Mouse (Mus musculus) erythroid progenitor cell, adult 5-6 weeks (primary cell): ENCODE results near the gene Szt2. TPM values are rescaled to one million over a fixed set of nuclear protein-coding genes. Genes with fewer than 3 reads are reported as not detected.

Experiments used
- ATAC-seq: replicated peaks from 2 replicates; pipeline ENCODE4 v1.8.0; 2016; ENCODE audit warnings: moderate number of reproducible peaks, mild to moderate bottlenecking, moderate TSS enrichment, inconsistent platforms; ENCODE audit not compliant: poor library complexity, low FRiP score, severe bottlenecking
- total RNA-seq, 2 experiments: library from RNA; stranded (forward) in 1 of 2; stranded (reverse) in 1 of 2; fragments of 150-400 nt in 1 of 2; fragments of 186-747, 209-891 nt in 1 of 2; gene quantifications; 2 replicates each; pipeline versions ENCODE4 v1.2.3 to v1.2.4; 2015 to 2017; ENCODE audit warnings: low replicate concordance in 2 of 2

Gene Szt2
- total RNA-seq, 2 experiments from 2014 or later = 18.2 to 36.9 TPM

GRCm38 (mm10) chr4:118416329-118416728 lies 7.3 kb upstream of the Szt2 start:
- ATAC-seq = no peak

DNA sequence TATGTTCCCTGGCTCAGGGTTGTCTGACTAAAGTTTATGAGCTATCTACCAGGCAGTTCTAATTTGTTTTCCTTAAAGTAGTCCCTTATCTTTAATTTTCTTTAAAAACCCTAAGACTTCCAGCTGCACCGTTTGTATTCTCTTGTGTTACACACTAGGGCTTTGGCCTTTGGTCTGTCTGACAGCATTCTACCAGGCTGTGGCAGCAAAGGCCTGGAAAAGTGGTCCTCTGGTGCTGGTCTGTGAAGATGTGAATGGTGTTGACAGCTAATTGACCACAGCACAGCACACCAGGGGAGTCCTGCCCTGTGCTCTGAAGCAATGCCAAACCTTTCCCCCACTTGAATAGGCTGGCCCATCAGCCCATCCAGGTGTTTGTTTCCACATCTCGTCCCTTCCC lies 6.7 kb upstream of the Szt2 start:
- no peak for ATAC-seq

- ATAC-seq = no peak
Measured at GRCm38 (mm10) chr4:118413553-118413952, 4.5 kb upstream of the Szt2 start.

DNA sequence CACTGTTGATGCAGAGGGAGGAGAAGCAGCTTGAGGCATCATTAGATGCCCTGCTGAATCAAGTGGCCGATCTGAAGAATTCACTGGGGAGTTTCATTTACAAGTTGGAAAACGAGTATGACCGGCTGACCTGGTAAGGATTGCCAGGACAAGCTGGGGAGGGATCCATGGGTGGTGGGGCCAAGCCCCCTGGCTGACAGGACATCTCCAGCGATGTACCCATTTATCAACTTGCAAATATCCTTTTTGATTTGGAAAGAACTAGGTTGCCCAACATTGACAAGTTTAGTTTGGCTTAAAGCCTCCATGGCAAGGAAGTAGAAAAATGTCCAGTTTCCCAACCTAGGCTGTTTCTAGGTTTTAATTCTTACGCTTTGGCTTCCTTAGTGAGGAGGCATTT lies 1.8 kb upstream of the Szt2 start:
- ATAC-seq = no peak

GRCm38 (mm10) chr4:118402701-118403100 lies 6.4 kb downstream of the Szt2 start:
- ATAC-seq = no peak

DNA sequence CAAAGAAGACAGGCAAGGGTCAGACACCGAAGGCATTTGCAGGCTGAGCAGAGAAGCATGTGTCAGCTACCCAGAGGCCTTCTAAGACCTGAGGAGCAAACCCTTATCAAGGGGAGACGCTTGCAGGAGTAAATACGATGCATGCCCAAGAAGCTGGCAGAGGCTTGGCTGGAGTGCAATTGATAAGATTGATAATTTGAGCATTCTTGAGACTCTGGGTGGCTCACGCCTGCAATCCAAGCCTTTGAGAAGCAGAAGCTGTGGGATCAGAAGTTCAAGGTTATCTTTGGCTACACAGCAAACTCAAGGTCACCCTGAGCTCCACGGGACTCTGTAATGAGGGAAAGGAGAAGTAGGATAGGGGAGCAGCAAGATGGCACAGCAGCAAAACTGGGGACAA lies 7.2 kb downstream of the Szt2 start:
- peak; percentile 22; the same call in 1 of the 2 replicates for ATAC-seq

DNA sequence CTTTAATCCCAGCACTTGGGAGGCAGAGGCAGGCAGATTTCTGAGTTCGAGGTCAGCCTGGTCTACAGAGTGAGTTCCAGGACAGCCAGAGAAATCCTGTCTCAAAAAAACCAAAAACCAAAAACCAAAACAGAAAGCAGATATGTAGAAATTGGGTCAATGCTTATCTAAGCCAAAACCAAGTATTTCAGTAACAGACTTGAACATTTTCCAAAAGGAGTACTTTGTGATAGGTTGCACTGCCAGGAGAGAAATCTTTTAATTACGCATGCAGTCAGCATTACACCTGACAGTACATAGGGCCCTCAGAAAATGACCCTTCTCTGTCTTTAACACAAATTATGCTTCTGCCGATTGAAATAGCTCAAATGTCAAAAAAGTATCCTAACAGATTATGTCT lies 7.7 kb downstream of the Szt2 start:
- no peak for ATAC-seq

DNA sequence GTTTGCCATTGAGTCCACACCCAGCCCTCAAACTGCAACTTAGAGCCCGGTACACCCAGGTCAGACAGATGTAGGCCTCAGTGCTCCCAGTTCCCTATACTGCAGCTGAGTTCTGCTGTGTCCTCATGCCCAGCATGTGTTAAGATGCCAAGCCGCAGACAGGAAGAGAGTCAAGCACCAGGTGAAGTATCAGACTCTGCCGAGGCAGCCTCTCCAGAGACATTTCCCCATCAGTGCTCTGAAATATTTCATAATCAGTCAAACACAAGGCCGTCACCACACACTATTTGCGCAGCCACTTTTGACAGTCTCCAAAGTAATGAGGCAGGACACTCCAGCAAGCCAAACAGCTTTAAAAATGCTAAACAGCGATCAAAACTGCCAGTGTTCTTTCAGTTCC lies 10.7 kb downstream of the Szt2 start:
- no peak for ATAC-seq

DNA sequence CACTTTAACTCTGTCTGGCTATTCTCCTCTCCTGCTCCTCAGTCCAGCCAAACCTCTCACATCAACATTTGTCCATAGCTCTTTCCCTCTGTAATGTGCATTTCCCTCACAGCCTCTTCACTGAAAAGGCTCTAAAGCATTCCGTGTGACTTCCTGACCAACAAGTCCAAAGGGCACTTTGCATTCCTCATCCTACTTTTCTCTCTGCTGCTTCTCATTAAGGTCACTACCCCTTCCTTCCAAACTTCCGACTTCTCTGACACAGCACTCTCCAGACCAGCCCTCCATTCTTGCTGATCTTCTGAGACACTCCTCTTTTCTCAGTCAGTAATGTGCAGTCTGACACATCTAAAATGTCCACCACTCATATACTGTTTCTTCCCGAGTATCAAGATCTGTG lies 12.6 kb downstream of the Szt2 start:
- no peak for ATAC-seq

GRCm38 (mm10) chr4:118395289-118395688 lies 13.8 kb downstream of the Szt2 start:
- ATAC-seq = 0 out of 2 replicates have a peak, but pooled peaks have one; percentile 15

- ATAC-seq = no peak
Measured at GRCm38 (mm10) chr4:118394505-118394904, 14.6 kb downstream of the Szt2 start.

DNA sequence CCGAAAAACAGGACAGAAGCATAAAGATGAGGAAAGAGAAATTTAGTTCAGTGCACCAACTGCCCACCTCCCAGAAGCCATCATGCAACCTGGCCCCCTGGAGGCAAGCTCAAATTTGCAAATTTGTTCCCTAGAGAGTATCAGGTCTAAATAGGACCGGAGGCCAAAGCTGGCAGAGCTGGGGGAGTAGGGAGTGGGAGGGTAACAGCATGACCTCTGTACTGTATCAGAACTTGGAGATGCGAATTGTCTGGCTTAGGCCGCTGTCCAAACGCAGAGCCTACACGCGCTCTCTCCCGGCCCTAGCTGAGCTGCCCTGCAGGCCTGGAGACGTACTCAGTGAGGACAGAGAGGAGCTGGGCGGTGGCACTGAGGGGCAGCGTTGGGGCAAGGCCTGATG lies 18.9 kb downstream of the Szt2 start:
- no peak for ATAC-seq

DNA sequence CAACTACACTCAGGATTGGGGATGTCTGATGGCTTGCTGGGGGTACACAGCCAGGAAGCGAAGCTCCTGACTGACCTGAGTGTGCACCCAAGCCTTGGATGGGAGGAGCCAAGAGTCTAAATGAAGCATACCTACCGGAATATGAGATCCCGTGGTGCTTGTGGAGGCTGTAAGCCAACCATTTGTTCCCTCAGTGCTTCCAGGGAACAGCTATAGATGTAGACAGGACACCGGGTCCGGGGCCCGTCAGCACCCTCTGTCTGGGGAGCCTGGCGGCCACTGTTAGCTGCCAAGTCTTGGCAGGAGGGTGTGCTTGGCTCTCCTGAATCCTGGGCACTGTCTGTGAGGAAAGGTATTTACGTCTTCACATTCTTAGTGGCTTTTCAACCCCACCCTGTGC lies 21.8 kb downstream of the Szt2 start:
- ATAC-seq = no peak

- no peak for ATAC-seq
Measured at GRCm38 (mm10) chr4:118383271-118383670, 25.8 kb downstream of the Szt2 start.

GRCm38 (mm10) chr4:118375999-118376398 lies 33.1 kb downstream of the Szt2 start:
- ATAC-seq = no peak

GRCm38 (mm10) chr4:118371822-118372221 lies 37.3 kb downstream of the Szt2 start:
- no peak for ATAC-seq

DNA sequence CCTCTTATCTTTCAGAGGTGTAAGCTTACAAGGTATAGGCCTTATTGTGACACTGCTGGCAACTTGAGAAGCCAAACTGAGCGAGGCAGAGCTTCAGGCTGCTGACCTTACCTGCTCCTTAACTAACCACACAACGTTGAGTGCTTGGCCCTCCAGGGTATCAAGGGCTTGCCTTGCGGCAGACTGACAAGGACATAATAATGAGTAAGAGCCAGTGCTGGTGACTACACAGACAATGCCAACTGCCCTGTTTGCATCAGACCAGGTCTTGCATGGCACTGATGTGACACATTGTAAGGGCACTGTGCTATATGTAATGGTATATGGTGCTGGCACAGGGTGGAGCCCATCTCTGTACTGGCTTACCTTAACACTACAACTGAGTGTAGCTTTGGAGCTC lies 40.5 kb downstream of the Szt2 start:
- ATAC-seq = no peak

DNA sequence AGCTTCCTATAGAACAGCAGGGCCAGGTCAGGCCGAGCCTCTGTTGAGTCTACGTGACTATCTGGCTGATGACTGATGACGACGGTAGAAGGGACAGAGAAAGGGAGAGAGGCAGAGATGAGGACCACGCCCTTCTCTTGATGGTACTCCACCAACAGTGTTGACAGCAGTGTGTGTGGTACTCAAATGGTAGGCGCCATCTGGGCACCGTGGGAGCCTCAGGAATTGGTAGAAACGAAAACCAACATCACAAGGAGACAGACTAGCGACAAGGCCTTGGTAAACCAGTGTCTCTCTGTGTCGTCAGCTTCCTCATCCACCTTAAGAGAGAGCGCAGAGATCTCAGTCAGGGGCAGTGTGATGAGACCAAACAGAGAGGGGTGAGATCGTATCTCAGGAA lies 41.5 kb downstream of the Szt2 start:
- no peak for ATAC-seq

GRCm38 (mm10) chr4:118365991-118366390 lies 43.1 kb downstream of the Szt2 start:
- no peak for ATAC-seq

DNA sequence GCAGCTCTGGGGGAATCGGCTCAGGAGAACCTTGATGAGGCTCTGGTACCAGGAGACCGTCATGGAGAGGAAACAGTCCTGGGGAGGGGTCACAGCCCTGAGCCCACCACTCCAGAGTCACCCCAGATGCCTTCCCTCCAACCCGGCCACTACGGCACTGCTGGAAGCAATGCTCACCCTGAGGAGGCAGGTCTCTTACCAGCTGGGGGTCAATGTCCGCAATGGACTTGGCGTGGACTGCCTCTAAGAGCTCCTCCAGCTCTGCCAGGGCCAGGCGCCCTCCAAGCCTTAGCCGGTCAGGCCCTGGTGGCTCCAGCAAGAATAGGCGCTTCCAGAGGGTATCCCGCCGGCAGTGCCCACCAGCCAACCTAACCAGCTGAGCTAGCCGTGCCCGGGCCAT lies 44.4 kb downstream of the Szt2 start:
- ATAC-seq = no peak

DNA sequence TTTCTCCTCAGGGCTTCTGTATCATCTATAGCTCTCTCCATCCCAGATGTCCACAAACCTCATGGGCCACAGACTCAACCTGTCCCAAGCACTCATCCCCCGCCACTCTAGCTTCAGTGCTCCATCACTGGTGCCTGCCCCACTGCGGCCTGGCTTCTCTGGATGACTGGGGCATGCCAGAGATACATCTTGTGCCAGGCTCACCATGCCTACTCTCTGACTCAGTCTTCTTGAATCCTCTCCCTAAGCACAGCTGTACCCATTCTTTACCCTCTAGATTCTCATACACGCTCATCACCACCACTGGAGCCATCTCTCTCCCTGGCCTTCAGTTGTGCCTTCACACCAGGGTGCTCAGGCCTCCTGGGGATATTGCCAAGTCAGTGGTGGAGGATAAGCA lies 45.1 kb downstream of the Szt2 start:
- ATAC-seq = no peak

DNA sequence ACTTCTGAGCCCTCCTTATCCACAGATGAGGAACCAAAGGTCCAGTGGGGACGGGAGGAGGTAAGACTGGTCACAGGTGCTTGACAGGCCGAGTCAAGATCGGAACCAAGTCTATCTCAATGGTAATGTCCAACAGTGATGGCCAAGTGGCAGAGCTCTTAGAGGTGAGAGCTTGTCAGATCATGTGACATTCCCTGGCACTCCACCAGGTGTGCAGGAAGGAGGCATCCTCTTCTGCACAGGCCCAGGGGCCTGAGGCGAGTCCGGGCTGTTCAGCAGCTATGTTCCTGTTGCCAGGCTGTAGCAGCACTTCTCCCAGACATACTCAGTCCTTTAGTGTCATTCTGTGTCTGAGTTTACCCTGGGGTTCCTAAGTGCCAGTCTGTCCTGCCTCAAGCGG lies 46.2 kb downstream of the Szt2 start:
- no peak for ATAC-seq

GRCm38 (mm10) chr4:118361451-118361850 lies 47.6 kb downstream of the Szt2 start:
- ATAC-seq = no peak
